Comparison of ENCODE assay signal across 8 mouse cellular contexts in genomic region chr1:132355841-132356242, GRCm38 (mm10). TPM values are rescaled to one million over a fixed set of nuclear protein-coding genes. Genes with fewer than 3 reads are reported as not detected.
A peak's percentile ranks its signal among the peaks of the same experiment; 100 is the strongest.
DNase-seq lines count a peak whose midpoint lies in the region; ATAC-seq and TF ChIP-seq lines count a peak whose summit lies in the region.

No protein-coding gene starts in this region.

- H3K9ac ChIP-seq in embryonic facial prominence, embryonic 11.5 days (replicated peaks; ENCODE audit: low read length) = no peak overlapping the region
- H3K9ac ChIP-seq in heart, adult 2 months (ENCODE audit: low read depth, low read length) = no peak overlapping the region
- no peak overlapping the region for H3K9ac ChIP-seq in limb, embryonic 14.5 days (ENCODE audit: low read depth, low read length, severe bottlenecking)

- no peak overlapping the region for H3K4me3 ChIP-seq in embryonic facial prominence, embryonic 11.5 days (ENCODE audit: low read depth, low read length)
- H3K4me3 ChIP-seq in heart, adult 2 months = no peak overlapping the region
- H3K4me3 ChIP-seq in limb, embryonic 14.5 days (replicated peaks; ENCODE audit: low read length) = no peak overlapping the region

- ATAC-seq in embryonic facial prominence, embryonic 11.5 days (replicated peaks; ENCODE audit: insufficient number of reproducible peaks, low FRiP score, low TSS enrichment, low read depth) = peak; percentile 72; the same call in 1 of the 2 replicates
- ATAC-seq in limb, embryonic 14.5 days (ENCODE audit: low FRiP score, low read depth) = peak; percentile 68
- ATAC-seq in monocyte, adult 5-6 weeks (replicated peaks; ENCODE audit: insufficient number of reproducible peaks, low FRiP score, low TSS enrichment, poor library complexity, severe bottlenecking) = peak; percentile 74

- H3K4me1 ChIP-seq in embryonic facial prominence, embryonic 11.5 days (ENCODE audit: control insufficient read depth, insufficient read depth, low read length) = 0 out of 2 replicates have a peak, but pooled peaks cover 2% of the 10 kb centered on the region
- peaks cover 15% of the 10 kb centered on the region for H3K4me1 ChIP-seq in heart, adult 2 months (ENCODE audit: control insufficient read depth, insufficient read depth, low read length)
- H3K4me1 ChIP-seq in limb, embryonic 14.5 days (ENCODE audit: control insufficient read depth, insufficient read depth, low read length) = no peaks in the 10 kb centered on the region

- TF ChIP-seq POLR2A in heart, adult 2 months (IDR thresholded peaks at IDR 0.05; ENCODE audit: insufficient read depth, low read depth, low read length) = no peak
- no peak for TF ChIP-seq POLR2A in limb, embryonic 14.5 days (IDR thresholded peaks at IDR 0.05; ENCODE audit: borderline replicate concordance, extremely low read depth, insufficient read depth, insufficient read length)

- peaks cover 1% of the 10 kb centered on the region; the same call in 1 of the 2 replicates for H3K79me2 ChIP-seq in heart, adult 2 months (replicated peaks; ENCODE audit: control insufficient read depth, insufficient read depth, low read length)

- intact Hi-C loops in heart, adult 2 months (cut with DNase I) = loop anchor here (1.0 to 5.0 kb wide), 4 partner anchors 36 to 197 kb away; partner anchors contain the start of gene Tmcc2

- H3K9me3 ChIP-seq in embryonic facial prominence, embryonic 11.5 days (replicated peaks; ENCODE audit: control insufficient read depth, low read length) = no peaks in the 10 kb centered on the region
- no peaks in the 10 kb centered on the region for H3K9me3 ChIP-seq in limb, embryonic 14.5 days (ENCODE audit: control insufficient read depth, low read length)

- H3K27me3 ChIP-seq in embryonic facial prominence, embryonic 11.5 days (ENCODE audit: control insufficient read depth, insufficient read depth, low read length) = no peaks in the 10 kb centered on the region
- H3K27me3 ChIP-seq in heart, adult 2 months (ENCODE audit: control insufficient read depth, insufficient read depth, low read length) = no peaks in the 10 kb centered on the region
- H3K27me3 ChIP-seq in limb, embryonic 14.5 days (ENCODE audit: control insufficient read depth, insufficient read depth, low read length) = no peaks in the 10 kb centered on the region

- H3K4me2 ChIP-seq in embryonic facial prominence, embryonic 11.5 days (ENCODE audit: low read depth, low read length) = no peak overlapping the region
- H3K4me2 ChIP-seq in limb, embryonic 14.5 days (replicated peaks; ENCODE audit: low read depth, low read length, severe bottlenecking) = no peak overlapping the region

- DNase-seq in 3134 (ENCODE audit: extremely low read depth, insufficient read length, low spot score) = peak; percentile 74
- DNase-seq in adrenal gland, postnatal 14 days = peak; percentile 90
- peak; percentile 93 for DNase-seq in embryonic facial prominence, embryonic 11.5 days (ENCODE audit: low spot score)
- peak; percentile 88 to 90 for DNase-seq in heart, adult 2 months
- peak; percentile 89 to 94 for DNase-seq in kidney, adult 8-10 months
- DNase-seq in limb, embryonic 14.5 days (ENCODE audit: low spot score) = peak; percentile 86
- DNase-seq in spleen, postnatal 4 days (ENCODE audit: low spot score in 2 of 2) = peak; percentile 84 to 92

- peak; percentile 99 for TF ChIP-seq EP300 in heart, adult 2 months (IDR thresholded peaks at IDR 0.05; ENCODE audit: insufficient read depth, low read depth, low read length)

- 4% methylated on average over 3 of the region's 3 CpGs for WGBS in embryonic facial prominence, embryonic 11.5 days
- WGBS in heart, adult 2 months = 1% methylated on average over 3 of the region's 3 CpGs
- WGBS in limb, embryonic 14.5 days = 0% methylated on average over 3 of the region's 3 CpGs

- peak; percentile 83 for TF ChIP-seq CTCF in heart, adult 2 months (IDR thresholded peaks at IDR 0.05)

- no peak overlapping the region for H3K27ac ChIP-seq in embryonic facial prominence, embryonic 11.5 days (replicated peaks; ENCODE audit: low read depth, low read length)
- H3K27ac ChIP-seq in heart, adult 2 months = peak overlapping the region; percentile 49
- no peak overlapping the region for H3K27ac ChIP-seq in limb, embryonic 14.5 days (replicated peaks; ENCODE audit: low read depth, low read length)

- H3K36me3 ChIP-seq in embryonic facial prominence, embryonic 11.5 days (replicated peaks; ENCODE audit: control insufficient read depth, insufficient read depth, low read depth, low read length) = no peaks in the 10 kb centered on the region; the same call in none of the 2 replicates
- H3K36me3 ChIP-seq in heart, adult 2 months (ENCODE audit: control insufficient read depth, insufficient read depth, low read length) = no peaks in the 10 kb centered on the region
- peaks cover 38% of the 10 kb centered on the region for H3K36me3 ChIP-seq in limb, embryonic 14.5 days (ENCODE audit: control insufficient read depth, insufficient read depth, low read length)

RNA-seq across cellular contexts. Expression of gene Tmcc2, which starts 35.2 kb away (rescaled TPM):
- 12.1 and 26.9 TPM in 2 replicates for total RNA-seq in adrenal gland, postnatal 14 days (2021)
- 6.8 and 8.0 TPM in 2 replicates for polyA plus RNA-seq in embryonic facial prominence, embryonic 11.5 days (2014; fragmentation: Nextera tagmentation; extraction: Ambion mirVana)
- total RNA-seq in heart, adult 2 months (2021) = 10 to 100 TPM; 21.9 to 25.4 TPM
- polyA plus RNA-seq in heart, adult 2 months (2012; rRNA removed) = 17.5 and 19.4 TPM in 2 replicates
- 18.0 and 24.2 TPM in 2 replicates for polyA plus RNA-seq in limb, embryonic 14.5 days (2012; rRNA removed)
- 9.1 and 9.3 TPM in 2 replicates for polyA plus RNA-seq in limb, embryonic 14.5 days (2014; fragmentation: Nextera tagmentation; extraction: Ambion mirVana)
- total RNA-seq in monocyte, adult 5-6 weeks (2017) = 3.8 to 9.4 TPM (median 6.3 TPM) in 3 replicates

RNA-seq across cellular contexts. Expression of gene Nuak2, which starts 39.9 kb away (rescaled TPM):
- total RNA-seq in adrenal gland, postnatal 14 days (2021) = 3.7 and 5.6 TPM in 2 replicates
- polyA plus RNA-seq in embryonic facial prominence, embryonic 11.5 days (2014; fragmentation: Nextera tagmentation; extraction: Ambion mirVana) = 9.1 and 10.8 TPM in 2 replicates
- 1 to 10 TPM; 4.1 to 4.3 TPM for total RNA-seq in heart, adult 2 months (2021)
- 2.8 and 4.0 TPM in 2 replicates for polyA plus RNA-seq in heart, adult 2 months (2012; rRNA removed)
- polyA plus RNA-seq in limb, embryonic 14.5 days (2012; rRNA removed) = 1.7 and 2.2 TPM in 2 replicates
- polyA plus RNA-seq in limb, embryonic 14.5 days (2014; fragmentation: Nextera tagmentation; extraction: Ambion mirVana) = 3.3 and 3.4 TPM in 2 replicates
- total RNA-seq in monocyte, adult 5-6 weeks (2017) = 59.8 to 114 TPM (median 79.4 TPM) in 3 replicates

RNA-seq across cellular contexts. Expression of gene Klhdc8a, which starts 57.4 kb away (rescaled TPM):
- total RNA-seq in adrenal gland, postnatal 14 days (2021) = 64.1 and 71.4 TPM in 2 replicates
- 0.66 and 0.68 TPM in 2 replicates for polyA plus RNA-seq in embryonic facial prominence, embryonic 11.5 days (2014; fragmentation: Nextera tagmentation; extraction: Ambion mirVana)
- total RNA-seq in heart, adult 2 months (2021) = 10 to 100 TPM; 15.4 to 21.0 TPM
- 15.9 and 18.7 TPM in 2 replicates for polyA plus RNA-seq in heart, adult 2 months (2012; rRNA removed)
- 0.10 and 0.12 TPM in 2 replicates for polyA plus RNA-seq in limb, embryonic 14.5 days (2012; rRNA removed)
- 0.07 and 0.19 TPM in 2 replicates for polyA plus RNA-seq in limb, embryonic 14.5 days (2014; fragmentation: Nextera tagmentation; extraction: Ambion mirVana)
- total RNA-seq in monocyte, adult 5-6 weeks (2017) = not detected in 3 replicates

Comparison
In these comparisons a context has a peak if more than half of its experiments do, and no peak if none do; other contexts are left out.
1. RNA of gene Klhdc8a, which starts 57.4 kb away (total RNA-seq): 64.1 to 71.4 TPM in adrenal gland, postnatal 14 days and 15.4 to 21.0 TPM in heart, adult 2 months; not detected in monocyte, adult 5-6 weeks; every median in the first group is over 10 times any median in the second.
2. Peak in every context shown above with its lines, with median percentiles within 50 percentile points of each other: DNase-seq and ATAC-seq.